Mouse (Mus musculus): ENCODE measurements at regions not wholly inside any gene's neighbourhood (a gene's known extent, or its start where the extent isn't known, plus 50 kb on each side); places are given as distances from the start of the nearest gene placed in this dataset.

- ATAC-seq (replicated peaks; ENCODE audit: low FRiP score, low TSS enrichment, poor library complexity, severe bottlenecking): no peak
These were observed 53.0 kb downstream of the Gadd45g start for GRCm38 (mm10) chr13:51899319-51900042.

GRCm38 (mm10) chr13:51900043-51900440 is 53.6 kb downstream of the Gadd45g start:
- no peak for ATAC-seq (replicated peaks; ENCODE audit: low FRiP score, low TSS enrichment, poor library complexity, severe bottlenecking)

GRCm38 (mm10) chr13:51902482-51903285 is 56.2 kb downstream of the Gadd45g start:
- ATAC-seq (replicated peaks; ENCODE audit: low FRiP score, low TSS enrichment, poor library complexity, severe bottlenecking): no peak

GRCm38 (mm10) chr13:51903324-51903939 is 57.0 kb downstream of the Gadd45g start:
- ATAC-seq (replicated peaks; ENCODE audit: low FRiP score, low TSS enrichment, poor library complexity, severe bottlenecking): no peak

- no peak for ATAC-seq (replicated peaks; ENCODE audit: low FRiP score, low TSS enrichment, poor library complexity, severe bottlenecking)
These were observed 58.8 kb downstream of the Gadd45g start for GRCm38 (mm10) chr13:51905270-51905669.

- no peak for ATAC-seq (replicated peaks; ENCODE audit: low FRiP score, low TSS enrichment, poor library complexity, severe bottlenecking)
These were observed 59.6 kb downstream of the Gadd45g start for GRCm38 (mm10) chr13:51906103-51906502.

GRCm38 (mm10) chr13:51908514-51908913 is 62.0 kb downstream of the Gadd45g start:
- ATAC-seq (replicated peaks; ENCODE audit: low FRiP score, low TSS enrichment, poor library complexity, severe bottlenecking): no peak

GRCm38 (mm10) chr13:51911296-51911998 is 65.0 kb downstream of the Gadd45g start:
- no peak for ATAC-seq (replicated peaks; ENCODE audit: low FRiP score, low TSS enrichment, poor library complexity, severe bottlenecking)

GRCm38 (mm10) chr13:51912477-51912876 is 66.0 kb downstream of the Gadd45g start:
- no peak for ATAC-seq (replicated peaks; ENCODE audit: low FRiP score, low TSS enrichment, poor library complexity, severe bottlenecking)

GRCm38 (mm10) chr13:51912994-51913393 is 66.5 kb downstream of the Gadd45g start:
- ATAC-seq (replicated peaks; ENCODE audit: low FRiP score, low TSS enrichment, poor library complexity, severe bottlenecking): no peak

GRCm38 (mm10) chr13:51916666-51917240 is 70.3 kb downstream of the Gadd45g start:
- ATAC-seq (replicated peaks; ENCODE audit: low FRiP score, low TSS enrichment, poor library complexity, severe bottlenecking): no peak

GRCm38 (mm10) chr13:51917658-51918057 is 71.2 kb downstream of the Gadd45g start:
- ATAC-seq (replicated peaks; ENCODE audit: low FRiP score, low TSS enrichment, poor library complexity, severe bottlenecking): no peak

GRCm38 (mm10) chr13:51918108-51918507 is 71.6 kb downstream of the Gadd45g start:
- no peak for ATAC-seq (replicated peaks; ENCODE audit: low FRiP score, low TSS enrichment, poor library complexity, severe bottlenecking)

GRCm38 (mm10) chr13:51918781-51919170 is 72.3 kb downstream of the Gadd45g start:
- no peak for ATAC-seq (replicated peaks; ENCODE audit: low FRiP score, low TSS enrichment, poor library complexity, severe bottlenecking)

GRCm38 (mm10) chr13:51919171-51919793 is 72.8 kb downstream of the Gadd45g start:
- no peak for ATAC-seq (replicated peaks; ENCODE audit: low FRiP score, low TSS enrichment, poor library complexity, severe bottlenecking)

GRCm38 (mm10) chr13:51919937-51920336 is 73.5 kb downstream of the Gadd45g start:
- no peak for ATAC-seq (replicated peaks; ENCODE audit: low FRiP score, low TSS enrichment, poor library complexity, severe bottlenecking)

- no peak for ATAC-seq (replicated peaks; ENCODE audit: low FRiP score, low TSS enrichment, poor library complexity, severe bottlenecking)
These were observed 74.3 kb downstream of the Gadd45g start for GRCm38 (mm10) chr13:51920511-51921351.

- no peak for ATAC-seq (replicated peaks; ENCODE audit: low FRiP score, low TSS enrichment, poor library complexity, severe bottlenecking)
These were observed 75.1 kb downstream of the Gadd45g start for GRCm38 (mm10) chr13:51921550-51921949.
